ENCODE assay signal across 13 mouse cellular contexts in genomic region chr16:49572485-49573170, GRCm38 (mm10).
A peak's percentile ranks its signal among the peaks of the same experiment; 100 is the strongest.
DNase-seq lines count a peak whose midpoint lies in the region; ATAC-seq and TF ChIP-seq lines count a peak whose summit lies in the region.
"Had no signal": no experiment of that assay in that cellular context is flagged by ENCODE, and none has a peak within 500 bp of the region (broad histone marks: within the 10 kb centered on the region; RNA-seq: fewer than 3 reads in every experiment).

No protein-coding gene starts in this region.

- WGBS in limb, embryonic 14.5 days: 80% methylated on average over 12 of the region's 12 CpGs
- WGBS in limb, embryonic 10.5 days: 90% methylated on average over 12 of the region's 12 CpGs
- WGBS in forebrain, embryonic 15.5 days: 16% methylated on average over 12 of the region's 12 CpGs
- WGBS in midbrain, embryonic 15.5 days: 22% methylated on average over 12 of the region's 12 CpGs

- no peaks in the 10 kb centered on the region for H3K9me3 ChIP-seq in limb, embryonic 14.5 days (ENCODE audit: control insufficient read depth, low read length)
- no peaks in the 10 kb centered on the region for H3K9me3 ChIP-seq in limb, embryonic 10.5 days (replicated peaks)
- H3K9me3 ChIP-seq in forebrain, embryonic 15.5 days: no peaks in the 10 kb centered on the region
- H3K9me3 ChIP-seq in midbrain, embryonic 15.5 days: no peaks in the 10 kb centered on the region
- H3K9me3 ChIP-seq: G1E had no signal

- H3K27ac ChIP-seq in limb, embryonic 14.5 days (replicated peaks; ENCODE audit: low read depth, low read length): no peak overlapping the region
- H3K27ac ChIP-seq in limb, embryonic 10.5 days: no peak overlapping the region
- H3K27ac ChIP-seq in forebrain, embryonic 15.5 days (replicated peaks): no peak overlapping the region
- H3K27ac ChIP-seq in midbrain, embryonic 15.5 days: no peak overlapping the region
- H3K27ac ChIP-seq: heart, adult 2 months had no signal

- ATAC-seq in limb, embryonic 14.5 days (ENCODE audit: low FRiP score, low read depth): no peak
- ATAC-seq in forebrain, embryonic 15.5 days (replicated peaks): peak; percentile 91
- ATAC-seq in midbrain, embryonic 15.5 days (replicated peaks): peak; percentile 89
- no peak for ATAC-seq in granulocyte monocyte progenitor cell, adult 5-6 weeks (replicated peaks; ENCODE audit: poor library complexity, severe bottlenecking)
- ATAC-seq: inflammation-experienced regulatory T-cells, adult 6 months had no signal

- H3K36me3 ChIP-seq in limb, embryonic 14.5 days (ENCODE audit: control insufficient read depth, insufficient read depth, low read length): no peaks in the 10 kb centered on the region
- H3K36me3 ChIP-seq in limb, embryonic 10.5 days: no peaks in the 10 kb centered on the region
- H3K36me3 ChIP-seq in forebrain, embryonic 15.5 days: no peaks in the 10 kb centered on the region
- no peaks in the 10 kb centered on the region for H3K36me3 ChIP-seq in midbrain, embryonic 15.5 days (replicated peaks)
- H3K36me3 ChIP-seq: G1E had no signal

- H3K4me2 ChIP-seq in limb, embryonic 14.5 days (replicated peaks; ENCODE audit: low read depth, low read length, severe bottlenecking): no peak overlapping the region
- H3K4me2 ChIP-seq in forebrain, embryonic 15.5 days (replicated peaks): peak overlapping the region; percentile 24
- peak overlapping the region; percentile 25 for H3K4me2 ChIP-seq in midbrain, embryonic 15.5 days

- peak; percentile 2 for DNase-seq in embryo, embryonic 11 days
- DNase-seq in embryo, embryonic 10.5 days (ENCODE audit: low spot score): no peak
- DNase-seq in limb, embryonic 14.5 days (ENCODE audit: low spot score): peak; percentile 61
- no peak for DNase-seq in limb, embryonic 10.5 days (ENCODE audit: low spot score)
- DNase-seq in spleen, adult 12 weeks (ENCODE audit: low spot score): no peak
- DNase-seq: cerebellum, adult 2 months; heart, adult 2 months; thymus, postnatal 36 days had no signal

- no peak overlapping the region for H3K9ac ChIP-seq in limb, embryonic 14.5 days (ENCODE audit: low read depth, low read length, severe bottlenecking)
- H3K9ac ChIP-seq in forebrain, embryonic 15.5 days (replicated peaks): no peak overlapping the region
- no peak overlapping the region for H3K9ac ChIP-seq in midbrain, embryonic 15.5 days

- no peak overlapping the region for H3K4me3 ChIP-seq in limb, embryonic 14.5 days (replicated peaks; ENCODE audit: low read length)
- no peak overlapping the region for H3K4me3 ChIP-seq in limb, embryonic 10.5 days
- no peak overlapping the region for H3K4me3 ChIP-seq in forebrain, embryonic 15.5 days
- H3K4me3 ChIP-seq in midbrain, embryonic 15.5 days: 0 out of 2 replicates have a peak overlapping the region, but pooled peaks have one; percentile 3
- H3K4me3 ChIP-seq: heart, adult 2 months had no signal

- TF ChIP-seq POLR2A in limb, embryonic 14.5 days (IDR thresholded peaks at IDR 0.05; ENCODE audit: borderline replicate concordance, extremely low read depth, insufficient read depth, insufficient read length): no peak

- no peaks in the 10 kb centered on the region for H3K4me1 ChIP-seq in limb, embryonic 14.5 days (ENCODE audit: control insufficient read depth, insufficient read depth, low read length)
- no peaks in the 10 kb centered on the region for H3K4me1 ChIP-seq in limb, embryonic 10.5 days
- peaks cover 12% of the 10 kb centered on the region for H3K4me1 ChIP-seq in forebrain, embryonic 15.5 days
- peaks cover 11% of the 10 kb centered on the region for H3K4me1 ChIP-seq in midbrain, embryonic 15.5 days

- no peaks in the 10 kb centered on the region for H3K27me3 ChIP-seq in limb, embryonic 14.5 days (ENCODE audit: control insufficient read depth, insufficient read depth, low read length)
- no peaks in the 10 kb centered on the region for H3K27me3 ChIP-seq in limb, embryonic 10.5 days (ENCODE audit: low read depth, poor library complexity, severe bottlenecking)
- H3K27me3 ChIP-seq in forebrain, embryonic 15.5 days: no peaks in the 10 kb centered on the region
- H3K27me3 ChIP-seq in midbrain, embryonic 15.5 days (replicated peaks): no peaks in the 10 kb centered on the region

Comparison
In these comparisons a context has a peak if more than half of its experiments do, and no peak if none do; other contexts are left out.
1. DNase-seq: peak in embryo, embryonic 11 days (single experiment) and limb, embryonic 14.5 days (single experiment); none in embryo, embryonic 10.5 days (single experiment), limb, embryonic 10.5 days (single experiment) and spleen, adult 12 weeks (single experiment).
2. ATAC-seq: peak in forebrain, embryonic 15.5 days (single experiment) and midbrain, embryonic 15.5 days (single experiment); none in limb, embryonic 14.5 days (single experiment) and granulocyte monocyte progenitor cell, adult 5-6 weeks (single experiment).